In the genomic region with DNA sequence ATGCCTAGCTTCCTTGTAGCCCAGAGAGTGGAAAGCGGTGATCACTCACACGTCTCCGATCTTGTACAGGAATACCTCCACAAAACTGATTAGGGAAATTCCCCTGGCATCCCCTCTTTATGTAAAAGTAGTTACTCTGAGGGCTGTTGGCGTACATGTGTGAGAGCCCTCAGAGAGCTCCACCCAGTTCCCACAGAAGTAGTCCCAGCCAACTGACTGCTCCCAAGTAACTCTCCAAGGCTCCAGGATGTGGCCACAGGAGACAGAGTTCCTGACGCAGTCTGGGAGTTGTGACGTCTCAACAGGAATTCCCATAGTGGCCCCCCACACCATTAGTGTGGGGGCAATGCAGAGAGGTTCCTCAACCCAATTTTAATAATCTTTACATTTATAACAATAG, we compare ENCODE assay signal across 8 mouse cellular contexts. TPM values are rescaled to one million over a fixed set of nuclear protein-coding genes. Genes with fewer than 3 reads are reported as not detected.
DNase-seq lines count a peak whose midpoint lies in the region; ATAC-seq and TF ChIP-seq lines count a peak whose summit lies in the region.

No protein-coding gene starts in this region.

- H3K4me3 ChIP-seq in kidney, embryonic 15.5 days (replicated peaks) = peak overlapping the region; percentile 72
- no peak overlapping the region for H3K4me3 ChIP-seq in embryonic facial prominence, embryonic 14.5 days (ENCODE audit: low read depth, low read length)
- H3K4me3 ChIP-seq in intestine, embryonic 15.5 days (replicated peaks) = no peak overlapping the region; the same call in 1 of the 2 replicates
- peak overlapping the region; percentile 82 for H3K4me3 ChIP-seq in midbrain, postnatal 0 days (ENCODE audit: low read depth, low read length)

- peak overlapping the region; percentile 80 for H3K4me2 ChIP-seq in kidney, embryonic 15.5 days
- H3K4me2 ChIP-seq in embryonic facial prominence, embryonic 14.5 days (ENCODE audit: low read depth, low read length) = peak overlapping the region; percentile 97
- H3K4me2 ChIP-seq in intestine, embryonic 15.5 days (replicated peaks) = peak overlapping the region; percentile 99
- H3K4me2 ChIP-seq in midbrain, postnatal 0 days (ENCODE audit: low read depth, low read length, poor library complexity, severe bottlenecking) = peak overlapping the region; percentile 82

- H3K27me3 ChIP-seq in kidney, embryonic 15.5 days = peaks cover 5% of the 10 kb centered on the region; the same call in 1 of the 2 replicates
- H3K27me3 ChIP-seq in embryonic facial prominence, embryonic 14.5 days (replicated peaks; ENCODE audit: control insufficient read depth, insufficient read depth, low read length) = no peaks in the 10 kb centered on the region; the same call in 1 of the 2 replicates
- no peaks in the 10 kb centered on the region for H3K27me3 ChIP-seq in intestine, embryonic 15.5 days (replicated peaks)
- H3K27me3 ChIP-seq in midbrain, postnatal 0 days (ENCODE audit: insufficient read depth, low read length) = no peaks in the 10 kb centered on the region

- H3K27ac ChIP-seq in kidney, embryonic 15.5 days = no peak overlapping the region
- no peak overlapping the region for H3K27ac ChIP-seq in embryonic facial prominence, embryonic 14.5 days (replicated peaks; ENCODE audit: low read depth, low read length)
- H3K27ac ChIP-seq in intestine, embryonic 15.5 days = no peak overlapping the region
- H3K27ac ChIP-seq in midbrain, postnatal 0 days (ENCODE audit: low read depth, low read length) = no peak overlapping the region

- no peak for ATAC-seq in kidney, embryonic 15.5 days (replicated peaks; ENCODE audit: low FRiP score)
- peak; percentile 35; the same call in 1 of the 2 replicates for ATAC-seq in embryonic facial prominence, embryonic 14.5 days (ENCODE audit: low read depth)
- ATAC-seq in intestine, embryonic 15.5 days = no peak
- no peak for ATAC-seq in midbrain, postnatal 0 days (ENCODE audit: low FRiP score)
- ATAC-seq in granulocyte monocyte progenitor cell, adult 5-6 weeks (replicated peaks; ENCODE audit: poor library complexity, severe bottlenecking) = no peak

- 36% methylated on average over 6 of the region's 6 CpGs for WGBS in kidney, embryonic 15.5 days
- WGBS in embryonic facial prominence, embryonic 14.5 days = 40% methylated on average over 6 of the region's 6 CpGs
- WGBS in intestine, embryonic 15.5 days = 37% methylated on average over 6 of the region's 6 CpGs
- 43% methylated on average over 6 of the region's 6 CpGs for WGBS in midbrain, postnatal 0 days

- no peak for DNase-seq in kidney, adult 11 months
- peak; percentile 22 for DNase-seq in embryonic facial prominence, embryonic 14.5 days (ENCODE audit: low spot score)
- DNase-seq in midbrain, postnatal 0 days (ENCODE audit: low spot score) = no peak
- DNase-seq in spleen, postnatal 36 days (ENCODE audit: low spot score in 2 of 2) = no peak
- DNase-seq in left cerebral cortex, postnatal 4 days = no peak

- peaks cover 6% of the 10 kb centered on the region; the same call in 1 of the 2 replicates for H3K4me1 ChIP-seq in kidney, embryonic 15.5 days
- H3K4me1 ChIP-seq in embryonic facial prominence, embryonic 14.5 days (ENCODE audit: control insufficient read depth, insufficient read depth, low read length) = peaks cover 4% of the 10 kb centered on the region; the same call in 1 of the 2 replicates
- no peaks in the 10 kb centered on the region for H3K4me1 ChIP-seq in intestine, embryonic 15.5 days (replicated peaks)
- H3K4me1 ChIP-seq in midbrain, postnatal 0 days (ENCODE audit: insufficient read depth, low read length) = peaks cover 5% of the 10 kb centered on the region; the same call in 1 of the 2 replicates

- no peak for TF ChIP-seq CTCF in midbrain, postnatal 0 days (IDR thresholded peaks at IDR 0.05)

- no peaks in the 10 kb centered on the region for H3K36me3 ChIP-seq in kidney, embryonic 15.5 days
- no peaks in the 10 kb centered on the region for H3K36me3 ChIP-seq in embryonic facial prominence, embryonic 14.5 days (ENCODE audit: control insufficient read depth, insufficient read depth, low read length)
- no peaks in the 10 kb centered on the region for H3K36me3 ChIP-seq in intestine, embryonic 15.5 days
- no peaks in the 10 kb centered on the region for H3K36me3 ChIP-seq in midbrain, postnatal 0 days (ENCODE audit: insufficient read depth, low read length)

- intact Hi-C loops in left cerebral cortex, postnatal 4 days (cut with DNase I) = no loop called here

- no peak overlapping the region for H3K9ac ChIP-seq in kidney, embryonic 15.5 days
- H3K9ac ChIP-seq in embryonic facial prominence, embryonic 14.5 days (ENCODE audit: low read depth, low read length) = no peak overlapping the region; the same call in 1 of the 2 replicates
- H3K9ac ChIP-seq in intestine, embryonic 15.5 days = no peak overlapping the region
- H3K9ac ChIP-seq in midbrain, postnatal 0 days (replicated peaks; ENCODE audit: low read length, poor library complexity, severe bottlenecking) = peak overlapping the region; percentile 83

- H3K9me3 ChIP-seq in kidney, embryonic 15.5 days (replicated peaks) = no peaks in the 10 kb centered on the region
- no peaks in the 10 kb centered on the region for H3K9me3 ChIP-seq in embryonic facial prominence, embryonic 14.5 days (ENCODE audit: control insufficient read depth, low read length)
- no peaks in the 10 kb centered on the region for H3K9me3 ChIP-seq in intestine, embryonic 15.5 days
- no peaks in the 10 kb centered on the region for H3K9me3 ChIP-seq in midbrain, postnatal 0 days (ENCODE audit: low read length)

RNA-seq across cellular contexts. Expression of a gene that starts 1.0 kb away (rescaled TPM):
- polyA plus RNA-seq in kidney, embryonic 15.5 days (2015; fragmentation: Nextera tagmentation; extraction: Ambion mirVana) = 3.2 and 3.4 TPM in 2 replicates
- polyA plus RNA-seq in embryonic facial prominence, embryonic 14.5 days (2014; fragmentation: Nextera tagmentation; extraction: Ambion mirVana) = 3.3 and 4.2 TPM in 2 replicates
- 1.3 and 1.5 TPM in 2 replicates for polyA plus RNA-seq in intestine, embryonic 15.5 days (2015; fragmentation: Nextera tagmentation; extraction: Ambion mirVana)
- total RNA-seq in midbrain, postnatal 0 days (2014; rRNA removed) = 9.3 and 13.8 TPM in 2 replicates
- 8.4 and 9.0 TPM in 2 replicates for polyA plus RNA-seq in midbrain, postnatal 0 days (2015; fragmentation: Nextera tagmentation; extraction: Ambion mirVana)
- 10 to 100 TPM; 13.8 to 20.1 TPM for total RNA-seq in left cerebral cortex, postnatal 4 days (2021)
- total RNA-seq in granulocyte monocyte progenitor cell, adult 5-6 weeks (2014; fragmentation: Nextera tagmentation) = not detected in 2 replicates
- total RNA-seq in granulocyte monocyte progenitor cell, adult 5-6 weeks (2017) = not detected in 2 replicates

RNA-seq across cellular contexts. Expression of a gene that starts 31.3 kb away (rescaled TPM):
- polyA plus RNA-seq in kidney, embryonic 15.5 days (2015; fragmentation: Nextera tagmentation; extraction: Ambion mirVana) = 23.5 and 23.9 TPM in 2 replicates
- 5.6 and 6.6 TPM in 2 replicates for polyA plus RNA-seq in embryonic facial prominence, embryonic 14.5 days (2014; fragmentation: Nextera tagmentation; extraction: Ambion mirVana)
- polyA plus RNA-seq in intestine, embryonic 15.5 days (2015; fragmentation: Nextera tagmentation; extraction: Ambion mirVana) = 7.8 and 9.5 TPM in 2 replicates
- total RNA-seq in midbrain, postnatal 0 days (2014; rRNA removed) = 11.0 and 14.7 TPM in 2 replicates
- 4.3 and 4.8 TPM in 2 replicates for polyA plus RNA-seq in midbrain, postnatal 0 days (2015; fragmentation: Nextera tagmentation; extraction: Ambion mirVana)
- 1 to 10 TPM; 3.3 to 4.1 TPM for total RNA-seq in left cerebral cortex, postnatal 4 days (2021)
- total RNA-seq in granulocyte monocyte progenitor cell, adult 5-6 weeks (2014; fragmentation: Nextera tagmentation) = not detected in 2 replicates
- not detected in 2 replicates for total RNA-seq in granulocyte monocyte progenitor cell, adult 5-6 weeks (2017)

Comparison
In these comparisons a context has a peak if more than half of its experiments do, and no peak if none do; other contexts are left out.
1. H3K4me3 ChIP-seq: peak in kidney, embryonic 15.5 days (single experiment) and midbrain, postnatal 0 days (single experiment); none in embryonic facial prominence, embryonic 14.5 days (single experiment) and intestine, embryonic 15.5 days (single experiment).
2. Peak in every context shown above with its lines, with median percentiles within 50 percentile points of each other: H3K4me2 ChIP-seq.